Mouse (Mus musculus) megakaryocyte, embryonic 14.5 days (primary cell): ENCODE measurements around the gene Gm9747.

Source experiments
- FLI1 ChIP-seq: IDR thresholded peaks from 2 replicates; pipeline ENCODE4 v1.6.1; 2012; ENCODE audit warnings: low read length, inconsistent platforms, mixed read lengths
- GATA1 ChIP-seq: IDR thresholded peaks from 3 replicates; pipeline ENCODE4 v1.6.1; 2012; ENCODE audit warnings: mixed read lengths, low read length, inconsistent platforms, borderline replicate concordance

- TF ChIP-seq GATA1: no peak
- no peak for TF ChIP-seq FLI1
Observed at GRCm38 (mm10) chr1:82281823-82282222, 48.9 kb downstream of the Gm9747 start.
